Mouse (Mus musculus) heart, adult 2 months (tissue): ENCODE results near the gene Spg20.

Source experiments
- CTCF ChIP-seq: fragments of 200-600 bp; IDR thresholded peaks from 2 replicates; pipeline ENCODE4 v1.8.1; 2022; ENCODE audit warnings: antibody characterized with exemption, mild to moderate bottlenecking, moderate library complexity
- EP300 ChIP-seq: fragments of 200-500 bp; IDR thresholded peaks from 2 replicates; pipeline ENCODE4 v1.6.1; 2011; ENCODE audit warnings: low read depth, low read length, control low read depth; ENCODE audit not compliant: insufficient read depth
- POLR2A ChIP-seq: fragments of 200-500 bp; IDR thresholded peaks from 2 replicates; pipeline ENCODE4 v1.6.1; 2011; ENCODE audit warnings: mild to moderate bottlenecking, low read depth, low read length, control low read depth; ENCODE audit not compliant: insufficient read depth

DNA sequence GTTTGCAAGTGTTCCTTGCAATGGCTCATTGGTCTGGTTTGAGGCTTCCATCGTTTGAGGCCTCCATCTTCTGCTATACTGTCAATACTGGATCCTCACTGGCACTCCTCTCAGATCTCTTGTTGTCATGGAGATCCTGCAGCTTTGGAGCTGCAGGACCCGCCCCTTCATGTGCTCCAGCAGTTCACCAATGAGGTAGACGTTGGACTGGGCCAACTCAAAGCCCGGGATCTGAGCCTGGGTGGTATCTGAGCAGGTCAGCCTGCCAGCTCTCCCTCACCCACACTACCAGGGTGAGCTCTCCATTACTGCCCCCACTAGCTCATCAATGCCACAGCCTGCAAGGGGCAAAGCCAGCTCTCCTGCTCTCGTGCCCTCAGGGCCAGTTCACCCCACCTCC lies 45.5 kb downstream of the Spg20 start:
- TF ChIP-seq EP300 (no peak), CTCF (no peak), POLR2A (no peak)
